In the genomic region with DNA sequence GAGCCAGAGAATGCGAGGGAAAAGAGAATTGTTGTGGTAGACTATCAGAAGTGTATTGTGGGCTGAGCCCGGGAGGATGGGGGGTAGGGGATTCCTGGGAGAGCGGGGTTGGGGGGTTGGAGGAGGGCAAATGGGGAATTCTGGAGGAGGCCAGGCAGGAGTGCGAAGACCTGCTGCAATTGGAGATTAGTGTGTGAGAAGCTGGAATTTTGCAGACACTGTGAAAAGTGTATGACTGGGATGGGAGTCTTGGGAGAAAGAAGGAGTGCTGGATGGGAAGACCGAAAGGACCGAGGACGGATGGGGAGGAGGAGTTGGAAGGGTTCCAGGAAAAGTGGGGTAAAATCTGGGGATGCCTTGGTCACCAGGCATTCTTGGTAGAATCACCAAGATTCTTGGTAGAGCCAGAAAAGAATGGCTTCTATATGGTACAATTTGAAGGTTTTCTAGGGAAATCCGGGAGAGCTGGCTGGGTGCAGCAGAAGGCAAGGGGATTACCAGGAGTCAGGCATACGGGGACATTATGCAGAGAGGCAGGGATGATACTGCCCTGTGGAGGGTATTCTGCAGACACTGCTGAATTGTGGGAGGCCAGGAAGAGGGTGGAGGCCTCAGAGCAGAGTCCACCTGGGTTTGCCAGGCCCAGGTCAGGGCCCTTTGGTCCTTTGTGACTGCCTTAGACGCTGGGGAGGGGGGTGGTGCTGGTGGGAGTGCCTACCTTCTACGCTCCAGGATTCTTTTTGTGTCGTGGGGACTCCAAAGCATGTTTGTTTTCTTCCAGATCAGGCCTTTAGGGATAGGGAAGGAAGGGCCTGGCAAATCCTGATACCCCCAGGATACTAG, we compare ENCODE assay signal across 8 mouse cellular contexts. TPM values are rescaled to one million over a fixed set of nuclear protein-coding genes. Genes with fewer than 3 reads are reported as not detected.
DNase-seq lines count a peak whose midpoint lies in the region; ATAC-seq and TF ChIP-seq lines count a peak whose summit lies in the region.

No protein-coding gene starts in this region.

- peaks cover 3% of the 10 kb centered on the region; the same call in 1 of the 2 replicates for H3K36me3 ChIP-seq in embryonic facial prominence, embryonic 12.5 days
- H3K36me3 ChIP-seq in midbrain, embryonic 12.5 days: no peaks in the 10 kb centered on the region

- peak overlapping the region; percentile 86 for H3K4me2 ChIP-seq in embryonic facial prominence, embryonic 12.5 days (replicated peaks)
- H3K4me2 ChIP-seq in midbrain, embryonic 12.5 days (replicated peaks): peak overlapping the region; percentile 94

- no peak for DNase-seq in gastrocnemius, adult 2 months
- no peak for DNase-seq in gastrocnemius, postnatal 10 days
- peak; percentile 68 for DNase-seq in kidney, adult 11 months
- no peak for DNase-seq in urinary bladder, adult 18-20 months (ENCODE audit: low spot score in 2 of 2)
- DNase-seq in cerebellum, postnatal 14 days: no peak
- no peak for DNase-seq in ovary, postnatal 10 days (ENCODE audit: low spot score)

- intact Hi-C loops in gastrocnemius, adult 2 months (cut with DNase I): no loop called here

- no peaks in the 10 kb centered on the region for H3K27me3 ChIP-seq in embryonic facial prominence, embryonic 12.5 days
- peaks cover 18% of the 10 kb centered on the region for H3K27me3 ChIP-seq in midbrain, embryonic 12.5 days

- H3K9me3 ChIP-seq in embryonic facial prominence, embryonic 12.5 days: no peaks in the 10 kb centered on the region
- no peaks in the 10 kb centered on the region for H3K9me3 ChIP-seq in midbrain, embryonic 12.5 days

- peak overlapping the region; percentile 68 for H3K9ac ChIP-seq in embryonic facial prominence, embryonic 12.5 days
- H3K9ac ChIP-seq in midbrain, embryonic 12.5 days (replicated peaks): peak overlapping the region; percentile 80

- no peak for TF ChIP-seq CTCF in gastrocnemius, adult 2 months (IDR thresholded peaks at IDR 0.05)

- H3K4me1 ChIP-seq in embryonic facial prominence, embryonic 12.5 days: peaks cover 48% of the 10 kb centered on the region
- peaks cover 52% of the 10 kb centered on the region for H3K4me1 ChIP-seq in midbrain, embryonic 12.5 days

- peak overlapping the region; percentile 74 for H3K4me3 ChIP-seq in gastrocnemius, adult 2 months
- H3K4me3 ChIP-seq in embryonic facial prominence, embryonic 12.5 days: peak overlapping the region; percentile 68
- peak overlapping the region; percentile 73 for H3K4me3 ChIP-seq in midbrain, embryonic 12.5 days

- no peak overlapping the region for H3K27ac ChIP-seq in gastrocnemius, adult 2 months
- H3K27ac ChIP-seq in embryonic facial prominence, embryonic 12.5 days: peak overlapping the region; percentile 65
- H3K27ac ChIP-seq in midbrain, embryonic 12.5 days (replicated peaks): peak overlapping the region; percentile 68

- ATAC-seq in embryonic facial prominence, embryonic 12.5 days (ENCODE audit: insufficient number of reproducible peaks, insufficient read depth, low FRiP score, low TSS enrichment): no peak
- ATAC-seq in midbrain, embryonic 12.5 days (ENCODE audit: low FRiP score, low read depth): peak; percentile 7

- WGBS in embryonic facial prominence, embryonic 12.5 days: 2% methylated on average over 12 of the region's 12 CpGs
- WGBS in midbrain, embryonic 12.5 days: 2% methylated on average over 12 of the region's 12 CpGs

RNA-seq across cellular contexts. Expression of a gene that starts 1.2 kb away (rescaled TPM):
- under 1 TPM in 1 of 2 experiments, not detected in 1; 0.67 TPM for total RNA-seq in gastrocnemius, adult 2 months (2021)
- under 1 TPM; 0.56 to 0.86 TPM for total RNA-seq in gastrocnemius, postnatal 10 days (2021)
- polyA plus RNA-seq in embryonic facial prominence, embryonic 12.5 days (2016; fragmentation: Nextera tagmentation; extraction: Ambion mirVana): 79.5 and 84.3 TPM in 2 replicates
- 86.1 and 99.3 TPM in 2 replicates for polyA plus RNA-seq in midbrain, embryonic 12.5 days (2016; fragmentation: Nextera tagmentation; extraction: Ambion mirVana)

RNA-seq across cellular contexts. Expression of a gene that starts 7.6 kb away (rescaled TPM):
- under 1 TPM in 1 of 2 experiments, not detected in 1; 0.22 TPM for total RNA-seq in gastrocnemius, adult 2 months (2021)
- under 1 TPM; 0.42 to 0.72 TPM for total RNA-seq in gastrocnemius, postnatal 10 days (2021)
- polyA plus RNA-seq in embryonic facial prominence, embryonic 12.5 days (2016; fragmentation: Nextera tagmentation; extraction: Ambion mirVana): 0.41 and 0.51 TPM in 2 replicates
- 0.18 TPM in 1 of 2 replicates, not detected in the other for polyA plus RNA-seq in midbrain, embryonic 12.5 days (2016; fragmentation: Nextera tagmentation; extraction: Ambion mirVana)

RNA-seq across cellular contexts. Expression of a gene that starts 17.1 kb away (rescaled TPM):
- total RNA-seq in gastrocnemius, adult 2 months (2021): 10 to 100 TPM; 16.4 to 23.4 TPM
- total RNA-seq in gastrocnemius, postnatal 10 days (2021): 10 to 100 TPM; 75.0 to 98.1 TPM
- 80.2 and 80.4 TPM in 2 replicates for polyA plus RNA-seq in embryonic facial prominence, embryonic 12.5 days (2016; fragmentation: Nextera tagmentation; extraction: Ambion mirVana)
- polyA plus RNA-seq in midbrain, embryonic 12.5 days (2016; fragmentation: Nextera tagmentation; extraction: Ambion mirVana): 37.0 and 45.9 TPM in 2 replicates

RNA-seq across cellular contexts. Expression of a gene that starts 37.9 kb away (rescaled TPM):
- not detected for total RNA-seq in gastrocnemius, adult 2 months (2021)
- total RNA-seq in gastrocnemius, postnatal 10 days (2021): 1 to 10 TPM in 1 of 2 experiments, under 1 TPM in 1; 0.75 to 1.1 TPM
- polyA plus RNA-seq in embryonic facial prominence, embryonic 12.5 days (2016; fragmentation: Nextera tagmentation; extraction: Ambion mirVana): 0.95 and 1.1 TPM in 2 replicates
- polyA plus RNA-seq in midbrain, embryonic 12.5 days (2016; fragmentation: Nextera tagmentation; extraction: Ambion mirVana): 1.2 TPM in 2 replicates
